Mouse (Mus musculus) kidney, embryonic 14.5 days (tissue): ENCODE measurements at regions not wholly inside any gene's neighbourhood (a gene's known extent, or its start where the extent isn't known, plus 50 kb on each side); places are given as distances from the start of the nearest gene placed in this dataset.
A peak's percentile ranks its signal among the peaks of the same experiment; 100 is the strongest.

Source experiments
- ATAC-seq: fragments of 200-750 bp; cut with Nextera tagmentation; 2 replicates; pipeline ENCODE4 v1.8.0; 2017; ENCODE audit warnings: moderate number of reproducible peaks, mild to moderate bottlenecking, moderate TSS enrichment, moderate library complexity; ENCODE audit not compliant: low FRiP score, low TSS enrichment
- H3K27ac ChIP-seq: fragments of 300-500 bp; sonication (generic); 2 replicates; pipeline ENCODE4 v1.5.1; 2014; ENCODE audit warnings: low read depth, mild to moderate bottlenecking, low read length, moderate library complexity, mixed read lengths
- H3K27me3 ChIP-seq: fragments of 300-500 bp; sonication (generic); 2 replicates; pipeline ENCODE4 v1.6.1; 2014; ENCODE audit warnings: mild to moderate bottlenecking, low read length; ENCODE audit not compliant: control insufficient read depth, insufficient read depth
- H3K36me3 ChIP-seq: fragments of 300-500 bp; sonication (generic); 2 replicates; pipeline ENCODE4 v1.6.1; 2014; ENCODE audit warnings: low read length, mixed read lengths; ENCODE audit not compliant: control insufficient read depth, insufficient read depth
- H3K4me1 ChIP-seq: fragments of 300-500 bp; sonication (generic); 2 replicates; pipeline ENCODE4 v1.6.1; 2014; ENCODE audit warnings: low read length, mixed read lengths; ENCODE audit not compliant: control insufficient read depth, insufficient read depth
- H3K4me2 ChIP-seq: fragments of 300-500 bp; sonication (generic); replicated peaks from 2 replicates; pipeline ENCODE4 v1.6.1; 2014; ENCODE audit warnings: low read depth, mild to moderate bottlenecking, low read length
- H3K4me3 ChIP-seq: fragments of 300-500 bp; sonication (generic); 2 replicates; pipeline ENCODE4 v1.5.1; 2014; ENCODE audit warnings: mild to moderate bottlenecking, low read length
- H3K9ac ChIP-seq: fragments of 300-500 bp; sonication (generic); 2 replicates; pipeline ENCODE4 v1.6.1; 2014; ENCODE audit warnings: low read depth, mild to moderate bottlenecking, low read length, moderate library complexity
- H3K9me3 ChIP-seq: fragments of 300-500 bp; sonication (generic); 2 replicates; pipeline ENCODE4 v1.6.1; 2016; ENCODE audit warnings: low read length; ENCODE audit not compliant: control insufficient read depth
- WGBS: fragments of 180-500 bp; shearing (Covaris S2); extraction: QIAGEN DNeasy Blood & Tissue Kit; methylation state at CpG from one replicate; pipeline ENCODE4 v1.1.7; 2014; 5-methylcytosine and 5-hydroxymethylcytosine counted together

DNA sequence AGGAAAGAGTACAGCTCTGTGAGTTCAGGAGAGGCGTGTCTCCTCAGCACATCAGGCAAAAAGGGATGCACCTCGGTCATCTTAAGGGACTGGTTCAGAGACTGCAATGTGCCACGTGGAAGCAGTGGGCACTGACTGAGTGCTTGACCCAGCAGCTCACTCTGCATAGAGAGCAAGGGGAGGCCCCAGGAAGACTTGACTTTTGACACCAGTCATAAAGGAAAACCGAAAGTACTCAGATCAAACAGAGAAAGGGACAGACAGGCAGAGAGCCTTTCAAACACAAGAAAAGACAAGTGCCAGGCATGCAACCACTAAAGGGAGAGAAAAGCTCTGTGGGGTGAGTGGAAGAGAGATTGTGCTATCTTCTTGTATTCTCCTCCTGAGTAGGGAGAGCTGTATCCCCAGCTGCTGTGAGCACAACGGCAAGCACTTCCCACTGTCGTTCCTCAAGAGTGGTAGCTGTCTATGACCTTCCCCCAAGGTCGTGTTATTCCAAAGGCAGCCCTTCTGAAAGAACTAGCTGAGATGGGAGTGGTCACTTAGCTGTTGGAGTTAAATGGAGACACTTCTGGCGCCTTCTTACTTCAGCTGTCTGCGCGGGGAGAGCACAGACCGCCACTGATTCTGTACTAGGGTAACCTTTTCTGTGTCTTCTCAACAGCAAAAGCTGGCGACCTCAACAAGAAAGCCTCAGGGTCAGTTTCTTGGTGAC is 119.4 kb upstream of the Cpeb2 start:
- Histone ChIP-seq H3K27ac (no peak overlapping the region), H3K27me3 (no peaks in the 10 kb centered on the region), H3K4me3 (no peak overlapping the region), H3K36me3 (no peaks in the 10 kb centered on the region), H3K9me3 (no peaks in the 10 kb centered on the region), H3K9ac (no peak overlapping the region), H3K4me2 (no peak overlapping the region), H3K4me1 (no peaks in the 10 kb centered on the region)
- no peak for ATAC-seq
- WGBS = 70% methylated on average over 12 of the region's 12 CpGs

- Histone ChIP-seq H3K36me3 (no peaks in the 10 kb centered on the region), H3K4me2 (no peak overlapping the region), H3K27ac (no peak overlapping the region), H3K9ac (no peak overlapping the region), H3K27me3 (no peaks in the 10 kb centered on the region), H3K4me3 (no peak overlapping the region), H3K9me3 (no peaks in the 10 kb centered on the region), H3K4me1 (no peaks in the 10 kb centered on the region)
- ATAC-seq = no peak
- WGBS = 89% methylated on average over 3 of the region's 3 CpGs
Measured at GRCm38 (mm10) chr5:43115507-43115906, 117.5 kb upstream of the Cpeb2 start.

DNA sequence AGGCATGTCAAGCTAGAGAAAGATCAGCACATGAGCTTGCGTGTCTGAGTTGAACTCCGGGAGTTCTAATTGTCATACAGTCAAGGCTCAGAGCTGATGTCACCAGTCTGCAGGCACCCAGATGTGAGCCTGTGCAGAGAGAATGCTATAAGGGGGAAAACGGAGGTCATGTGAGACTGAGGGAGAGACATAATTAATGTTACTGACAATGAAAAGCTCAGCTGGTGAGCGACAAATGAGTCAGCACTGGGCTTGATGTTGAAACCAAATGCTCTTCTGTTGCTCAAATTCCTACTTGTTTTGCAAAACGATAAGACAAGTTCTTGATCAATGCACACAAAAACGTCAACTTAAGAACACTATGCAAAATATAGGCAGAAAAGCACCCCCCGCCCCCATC is 116.1 kb upstream of the Cpeb2 start:
- H3K36me3 ChIP-seq = no peaks in the 10 kb centered on the region
- no peaks in the 10 kb centered on the region for H3K4me1 ChIP-seq
- no peak overlapping the region for H3K4me2 ChIP-seq
- H3K4me3 ChIP-seq = no peak overlapping the region
- H3K27ac ChIP-seq = no peak overlapping the region
- no peak for ATAC-seq
- H3K27me3 ChIP-seq = no peaks in the 10 kb centered on the region
- H3K9me3 ChIP-seq = no peaks in the 10 kb centered on the region
- no peak overlapping the region for H3K9ac ChIP-seq
- whole genome bisulfite sequencing = 66% methylated on average over 7 of the region's 7 CpGs

DNA sequence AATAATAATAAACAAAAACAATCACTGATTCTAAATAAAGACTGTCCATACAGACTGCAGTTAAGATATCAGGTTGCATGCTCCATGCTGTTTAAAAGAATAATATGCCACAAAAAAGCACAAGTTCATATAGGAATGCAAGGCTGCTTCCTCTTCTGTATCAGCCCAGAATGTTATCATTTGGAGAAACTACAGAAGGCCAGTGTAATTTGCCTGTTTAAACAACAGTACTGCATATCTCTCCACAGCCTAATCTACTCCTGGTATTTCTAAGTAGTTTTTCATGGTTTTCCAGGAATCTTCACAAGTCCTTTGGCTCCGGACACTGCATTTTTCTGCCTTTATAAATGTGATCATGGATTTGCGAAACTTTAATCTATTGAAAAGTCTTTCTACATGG is 111.9 kb upstream of the Cpeb2 start:
- ATAC-seq = no peak
- Histone ChIP-seq H3K4me3 (no peak overlapping the region), H3K9me3 (no peaks in the 10 kb centered on the region), H3K27ac (no peak overlapping the region), H3K4me2 (no peak overlapping the region), H3K9ac (no peak overlapping the region), H3K36me3 (no peaks in the 10 kb centered on the region), H3K4me1 (no peaks in the 10 kb centered on the region), H3K27me3 (no peaks in the 10 kb centered on the region)
- WGBS = 93% methylated on average over 2 of the region's 2 CpGs

- H3K36me3 ChIP-seq = no peaks in the 10 kb centered on the region
- no peak overlapping the region for H3K4me3 ChIP-seq
- ATAC-seq = no peak
- no peaks in the 10 kb centered on the region for H3K27me3 ChIP-seq
- H3K27ac ChIP-seq = no peak overlapping the region
- no peaks in the 10 kb centered on the region for H3K4me1 ChIP-seq
- no peak overlapping the region for H3K9ac ChIP-seq
- H3K9me3 ChIP-seq = no peaks in the 10 kb centered on the region
- H3K4me2 ChIP-seq = no peak overlapping the region
Measured at GRCm38 (mm10) chr5:43124301-43124700, 108.7 kb upstream of the Cpeb2 start.

DNA sequence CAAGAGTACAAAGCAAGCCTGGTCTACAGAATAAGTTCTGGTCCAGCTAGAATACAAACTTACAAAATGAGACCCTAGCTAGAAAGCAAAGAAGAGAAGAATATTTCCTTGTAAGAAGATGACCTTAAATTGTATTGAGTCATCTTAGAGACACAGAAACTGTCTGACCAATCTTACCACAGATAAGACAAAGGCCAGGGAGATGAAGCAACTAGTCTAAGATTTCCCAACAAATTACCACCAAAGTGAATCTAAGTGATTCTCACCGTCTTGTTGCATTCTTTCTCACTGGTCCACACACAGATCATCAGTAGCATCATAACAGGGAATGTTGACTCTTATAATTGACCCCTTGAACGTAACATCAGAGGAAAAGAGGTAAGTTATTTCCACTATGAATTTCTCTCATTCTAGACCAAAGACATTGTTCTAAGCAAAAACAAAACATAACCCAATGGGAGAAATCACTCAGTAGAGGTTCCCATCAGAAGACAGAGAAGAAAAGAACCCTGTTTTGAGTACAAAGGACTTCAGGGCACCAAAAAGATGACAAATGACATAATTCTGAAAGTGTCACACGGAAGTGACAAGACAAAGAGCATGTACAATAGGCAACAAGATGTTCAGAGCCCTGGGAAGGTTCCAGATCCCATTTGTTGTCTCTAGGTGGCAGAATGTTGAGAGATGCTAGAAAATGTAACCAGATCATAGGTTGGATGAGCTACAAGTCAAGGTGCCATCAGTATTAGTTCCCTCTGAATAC is 107.0 kb upstream of the Cpeb2 start:
- Histone ChIP-seq H3K9ac (no peak overlapping the region), H3K36me3 (no peaks in the 10 kb centered on the region), H3K27me3 (no peaks in the 10 kb centered on the region), H3K4me3 (no peak overlapping the region), H3K9me3 (no peaks in the 10 kb centered on the region), H3K27ac (no peak overlapping the region), H3K4me1 (no peaks in the 10 kb centered on the region), H3K4me2 (no peak overlapping the region)
- ATAC-seq = no peak
- WGBS = 82% methylated on average over 3 of the region's 3 CpGs

GRCm38 (mm10) chr5:43130377-43130776 is 102.6 kb upstream of the Cpeb2 start:
- Histone ChIP-seq H3K36me3 (no peaks in the 10 kb centered on the region), H3K9me3 (no peaks in the 10 kb centered on the region), H3K27me3 (no peaks in the 10 kb centered on the region), H3K9ac (no peak overlapping the region), H3K4me3 (no peak overlapping the region), H3K4me2 (no peak overlapping the region), H3K27ac (no peak overlapping the region), H3K4me1 (no peaks in the 10 kb centered on the region)
- no peak for ATAC-seq
- 77% methylated on average over 4 of the region's 4 CpGs for WGBS

DNA sequence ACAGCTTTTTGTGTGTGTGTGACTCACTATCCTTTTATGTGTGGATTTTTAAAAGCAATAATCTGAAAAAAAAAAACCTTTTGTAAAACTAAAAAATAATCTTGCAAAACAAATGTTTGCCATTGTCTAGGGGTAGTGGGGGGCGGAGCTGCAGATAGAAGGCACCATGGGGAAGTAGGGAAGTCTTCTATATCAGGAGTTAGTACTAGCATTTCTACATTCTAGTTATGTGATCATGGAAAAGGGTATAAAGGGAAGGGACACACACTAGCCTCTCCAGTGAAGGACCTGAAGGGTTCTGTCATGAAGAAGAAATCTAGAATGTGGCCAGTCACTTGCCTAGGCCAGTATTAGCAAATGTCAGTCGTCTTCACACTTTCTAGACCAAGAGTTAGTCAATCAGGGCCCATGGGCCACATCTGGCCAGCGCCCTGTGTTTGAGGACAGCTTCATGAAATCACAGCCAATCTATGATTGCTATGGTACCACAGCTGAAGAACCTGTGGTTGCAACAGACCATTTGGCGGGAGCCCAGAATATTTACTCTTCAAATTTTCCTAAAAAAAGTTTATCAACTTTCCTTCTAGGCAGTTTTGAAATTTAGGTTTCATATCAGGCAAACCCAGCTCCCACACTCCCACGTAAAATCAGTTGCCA is 101.9 kb upstream of the Cpeb2 start:
- Histone ChIP-seq H3K9me3 (no peaks in the 10 kb centered on the region), H3K4me3 (no peak overlapping the region), H3K4me1 (no peaks in the 10 kb centered on the region), H3K27ac (no peak overlapping the region), H3K27me3 (no peaks in the 10 kb centered on the region), H3K4me2 (no peak overlapping the region), H3K9ac (no peak overlapping the region), H3K36me3 (no peaks in the 10 kb centered on the region)
- WGBS = 85% methylated on average over 5 of the region's 5 CpGs
- no peak for ATAC-seq

GRCm38 (mm10) chr5:43133672-43134071 is 99.3 kb upstream of the Cpeb2 start:
- no peaks in the 10 kb centered on the region for H3K36me3 ChIP-seq
- H3K9ac ChIP-seq = no peak overlapping the region
- ATAC-seq = peak; percentile 69; the same call in 1 of the 2 replicates
- no peaks in the 10 kb centered on the region for H3K9me3 ChIP-seq
- 32% methylated on average over 3 of the region's 3 CpGs for WGBS
- H3K27ac ChIP-seq = no peak overlapping the region
- H3K27me3 ChIP-seq = no peaks in the 10 kb centered on the region
- no peaks in the 10 kb centered on the region for H3K4me1 ChIP-seq
- H3K4me3 ChIP-seq = no peak overlapping the region
- H3K4me2 ChIP-seq = no peak overlapping the region
